Mouse (Mus musculus): ENCODE data around the gene Phactr4. TPM values are rescaled to one million over a fixed set of nuclear protein-coding genes. Genes with fewer than 3 reads are reported as not detected.

The Phactr4 gene
- polyA plus RNA-seq, 1 experiment from 2014 or later, result 32.9 TPM

DNA sequence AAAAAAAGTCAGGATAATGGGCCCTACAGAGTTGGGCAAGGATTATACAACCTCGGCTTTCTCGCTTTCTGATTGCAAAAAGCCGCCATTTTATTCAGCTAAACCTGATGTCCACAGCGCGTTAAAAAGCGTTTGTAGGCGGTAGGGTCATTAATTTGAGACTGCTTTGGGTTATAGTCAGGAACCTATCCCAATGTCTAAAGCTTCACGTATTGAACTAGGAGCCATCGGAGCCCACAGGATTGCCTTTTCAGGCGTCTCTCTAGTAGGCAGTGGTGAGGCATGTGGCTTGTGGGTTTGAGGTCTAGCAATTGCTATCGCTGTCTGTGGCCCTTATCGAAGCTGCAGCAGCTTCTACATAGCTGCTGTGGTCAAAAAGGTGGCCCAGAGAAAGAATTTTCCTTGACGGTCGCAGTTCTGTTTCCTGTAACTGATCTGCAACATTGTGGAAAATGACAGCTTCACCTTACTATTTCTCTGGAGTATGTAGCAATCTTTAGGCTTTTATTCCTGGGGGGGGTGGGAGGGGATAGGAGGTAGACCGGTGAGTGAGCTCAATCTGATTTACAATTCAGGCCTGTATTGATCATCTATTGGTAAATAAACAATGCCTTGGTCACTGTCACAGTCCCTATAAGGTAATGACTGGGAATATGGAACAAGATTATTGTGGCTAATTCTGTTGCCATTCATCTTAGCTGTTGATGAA lies 113.0 kb downstream of the Phactr4 start:
- ATAC-seq (ENCODE audit: insufficient number of reproducible peaks, low FRiP score, low TSS enrichment, low read depth), result no peak
- DNase-seq (ENCODE audit: low spot score), result no peak
- Histone ChIP-seq H3K9ac (ENCODE audit: low read length) (peak overlapping the region; percentile 88), H3K4me1 (ENCODE audit: control insufficient read depth, insufficient read depth, low read length) (peaks cover 3% of the 10 kb centered on the region; the same call in 1 of the 2 replicates), H3K9me3 (ENCODE audit: control insufficient read depth, low read length) (no peaks in the 10 kb centered on the region), H3K36me3 (ENCODE audit: control insufficient read depth, insufficient read depth, low read length) (peaks cover 18% of the 10 kb centered on the region), H3K27ac (replicated peaks; ENCODE audit: low read depth, low read length) (peak overlapping the region; percentile 63), H3K4me3 (ENCODE audit: low read depth, low read length) (peak overlapping the region; percentile 75), H3K4me2 (ENCODE audit: low read depth, severe bottlenecking) (peak overlapping the region; percentile 88), H3K27me3 (ENCODE audit: control insufficient read depth, insufficient read depth, low read length) (no peaks in the 10 kb centered on the region)
- under 1% methylated on average over 15 of the region's 15 CpGs for WGBS

DNA sequence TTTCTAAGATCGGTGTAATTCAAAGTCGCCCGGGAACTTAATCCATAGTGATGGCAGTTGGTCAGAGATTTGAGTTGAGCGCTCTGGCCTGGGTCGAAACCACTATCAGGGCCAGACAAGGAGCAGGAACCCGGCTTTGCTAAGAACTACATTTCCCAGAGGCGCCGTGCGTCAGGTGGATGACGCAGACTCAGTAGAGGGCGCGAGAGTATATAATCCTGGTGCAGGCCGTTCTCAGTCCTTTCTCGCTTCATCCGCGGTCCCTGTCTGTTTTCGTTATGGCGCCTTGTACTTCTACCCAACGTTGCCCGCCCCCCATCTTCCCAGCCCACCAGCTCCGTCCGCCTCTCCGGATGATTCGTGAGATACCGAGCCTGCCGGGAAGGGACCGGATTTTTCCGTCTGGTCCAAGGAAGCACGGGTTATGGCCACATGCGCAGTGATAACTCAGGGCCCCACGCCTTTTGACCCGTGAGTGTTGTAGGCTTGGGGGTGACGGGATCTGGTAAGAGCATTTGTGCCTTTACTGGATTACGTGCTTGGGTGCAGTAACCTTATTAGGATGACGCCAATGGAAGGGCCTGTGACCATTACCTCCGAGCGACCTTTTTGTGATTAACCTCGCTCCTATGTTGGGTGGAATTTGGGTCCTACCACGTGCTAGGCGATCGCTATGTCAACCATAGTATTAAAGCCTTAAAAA lies 113.7 kb downstream of the Phactr4 start:
- Histone ChIP-seq H3K27ac (replicated peaks; ENCODE audit: low read depth, low read length) (peak overlapping the region; percentile 63), H3K4me2 (ENCODE audit: low read depth, severe bottlenecking) (peak overlapping the region; percentile 88), H3K9ac (ENCODE audit: low read length) (peak overlapping the region; percentile 88), H3K27me3 (ENCODE audit: control insufficient read depth, insufficient read depth, low read length) (no peaks in the 10 kb centered on the region), H3K9me3 (ENCODE audit: control insufficient read depth, low read length) (no peaks in the 10 kb centered on the region), H3K4me1 (ENCODE audit: control insufficient read depth, insufficient read depth, low read length) (peaks cover 3% of the 10 kb centered on the region; the same call in 1 of the 2 replicates), H3K36me3 (ENCODE audit: control insufficient read depth, insufficient read depth, low read length) (peaks cover 16% of the 10 kb centered on the region), H3K4me3 (ENCODE audit: low read depth, low read length) (peak overlapping the region; percentile 75)
- peak; percentile 91 for DNase-seq (ENCODE audit: low spot score)
- WGBS, result under 1% methylated on average over 41 of the region's 41 CpGs
- peak; percentile 89 for ATAC-seq (ENCODE audit: insufficient number of reproducible peaks, low FRiP score, low TSS enrichment, low read depth)

DNA sequence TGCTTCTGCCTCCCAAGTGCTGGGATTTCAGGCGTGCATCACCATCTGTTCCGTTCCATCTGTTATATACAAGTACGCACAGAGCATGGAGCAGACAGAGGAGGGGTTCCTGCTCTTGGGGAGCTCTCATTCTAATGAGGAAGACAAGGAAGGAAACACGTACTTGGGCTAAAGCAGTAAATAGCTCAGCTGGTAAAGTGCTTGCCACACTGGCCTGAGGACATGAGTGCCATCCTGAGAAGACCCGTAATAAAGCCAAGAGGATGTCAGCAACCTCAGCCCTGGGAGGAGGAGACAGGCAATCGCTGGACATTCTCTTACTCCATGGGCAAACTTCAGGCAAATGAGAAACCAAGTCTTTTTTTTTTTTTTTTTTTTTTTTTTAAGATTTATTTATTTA lies 116.3 kb downstream of the Phactr4 start:
- Histone ChIP-seq H3K4me3 (ENCODE audit: low read depth, low read length) (no peak overlapping the region), H3K27me3 (ENCODE audit: control insufficient read depth, insufficient read depth, low read length) (no peaks in the 10 kb centered on the region), H3K36me3 (ENCODE audit: control insufficient read depth, insufficient read depth, low read length) (peaks cover 7% of the 10 kb centered on the region), H3K9me3 (ENCODE audit: control insufficient read depth, low read length) (no peaks in the 10 kb centered on the region), H3K27ac (replicated peaks; ENCODE audit: low read depth, low read length) (no peak overlapping the region), H3K4me2 (ENCODE audit: low read depth, severe bottlenecking) (no peak overlapping the region), H3K9ac (ENCODE audit: low read length) (no peak overlapping the region), H3K4me1 (ENCODE audit: control insufficient read depth, insufficient read depth, low read length) (peaks cover 7% of the 10 kb centered on the region; the same call in 1 of the 2 replicates)
- DNase-seq (ENCODE audit: low spot score) (no peak), ATAC-seq (ENCODE audit: insufficient number of reproducible peaks, low FRiP score, low TSS enrichment, low read depth) (no peak)
- 68% methylated on average over 6 of the region's 6 CpGs for WGBS

Small RNA genes lying within 50 kb of the gene (microRNA-seq; reads per million reads assigned to microRNA genes)
- gene Gm25707, result not detected

Other genes with a start within 250 kb of the Phactr4 start
- gene Ythdf2, start 210.2 kb downstream of the Phactr4 start, polyA plus RNA-seq (2014; fragmentation: Nextera tagmentation; extraction: Ambion mirVana), result 162 and 179 TPM in 2 replicates
- 43.9 and 48.3 TPM in 2 replicates for gene Gmeb1, start 160.9 kb downstream of the Phactr4 start, polyA plus RNA-seq (2014; fragmentation: Nextera tagmentation; extraction: Ambion mirVana)
- 64.4 and 66.7 TPM in 2 replicates for gene Taf12, start 148.1 kb downstream of the Phactr4 start, polyA plus RNA-seq (2014; fragmentation: Nextera tagmentation; extraction: Ambion mirVana)
- gene Rab42, start 119.1 kb downstream of the Phactr4 start, polyA plus RNA-seq (2014; fragmentation: Nextera tagmentation; extraction: Ambion mirVana), result 0.61 and 0.95 TPM in 2 replicates
- 81.3 and 83.6 TPM in 2 replicates for gene Trnau1ap, start 93.0 kb downstream of the Phactr4 start, polyA plus RNA-seq (2014; fragmentation: Nextera tagmentation; extraction: Ambion mirVana)
- gene Rcc1, start 68.9 kb downstream of the Phactr4 start, polyA plus RNA-seq (2014; fragmentation: Nextera tagmentation; extraction: Ambion mirVana), result 81.0 and 82.2 TPM in 2 replicates
- gene Med18, start 41.4 kb upstream of the Phactr4 start, polyA plus RNA-seq (2014; fragmentation: Nextera tagmentation; extraction: Ambion mirVana), result 26.4 and 31.6 TPM in 2 replicates
- 7.3 and 7.7 TPM in 2 replicates for gene Sesn2, start 88.0 kb upstream of the Phactr4 start, polyA plus RNA-seq (2014; fragmentation: Nextera tagmentation; extraction: Ambion mirVana)
- gene Atpif1, start 111.2 kb upstream of the Phactr4 start, polyA plus RNA-seq (2014; fragmentation: Nextera tagmentation; extraction: Ambion mirVana), result 1,066 and 1,093 TPM in 2 replicates
- 244 and 255 TPM in 2 replicates for gene Dnajc8, start 113.1 kb upstream of the Phactr4 start, polyA plus RNA-seq (2014; fragmentation: Nextera tagmentation; extraction: Ambion mirVana)
- 0.11 and 0.23 TPM in 2 replicates for gene Ptafr, start 141.6 kb upstream of the Phactr4 start, polyA plus RNA-seq (2014; fragmentation: Nextera tagmentation; extraction: Ambion mirVana)
- gene Eya3, start 216.5 kb upstream of the Phactr4 start, polyA plus RNA-seq (2014; fragmentation: Nextera tagmentation; extraction: Ambion mirVana), result 34.8 and 40.1 TPM in 2 replicates

All from limb, embryonic 11.5 days (tissue).